Mouse (Mus musculus) liver, adult 2 months (tissue): ENCODE results near the gene Ldb3. TPM values are rescaled to one million over a fixed set of nuclear protein-coding genes. Genes with fewer than 3 reads are reported as not detected.

Experiments
- DNase-seq: peaks from one replicate; pipeline ENCODE4 v3.0.0-alpha.2; 2011; ENCODE audit warnings: low read depth, low spot score; ENCODE audit errors: extremely low read depth
- H3K27ac ChIP-seq: fragments of 200-500 bp; replicated peaks from 2 replicates; pipeline ENCODE4 v1.5.1; 2012; ENCODE audit warnings: low read depth, mild to moderate bottlenecking, control low read depth, inconsistent platforms, low read length; ENCODE audit not compliant: insufficient read depth
- H3K27me3 ChIP-seq: fragments of 200-500 bp; 2 replicates; pipeline ENCODE4 v1.6.1; 2012; ENCODE audit warnings: mild to moderate bottlenecking, moderate library complexity, low read length, inconsistent platforms; ENCODE audit not compliant: control insufficient read depth, insufficient read depth
- H3K36me3 ChIP-seq: fragments of 200-500 bp; 2 replicates; pipeline ENCODE4 v1.6.1; 2012; ENCODE audit warnings: low read length, inconsistent platforms; ENCODE audit not compliant: control insufficient read depth, insufficient read depth
- H3K4me1 ChIP-seq: fragments of 200-500 bp; 2 replicates; pipeline ENCODE4 v1.6.1; 2011; ENCODE audit warnings: low read length; ENCODE audit not compliant: control insufficient read depth, insufficient read depth
- H3K4me3 ChIP-seq: fragments of 200-500 bp; 2 replicates; pipeline ENCODE4 v1.5.1; 2011; ENCODE audit warnings: low read depth, mild to moderate bottlenecking, control low read depth, low read length, moderate library complexity; ENCODE audit not compliant: insufficient read depth
- H3K79me2 ChIP-seq: fragments of 200-500 bp; 2 replicates; pipeline ENCODE4 v1.6.1; 2012; ENCODE audit warnings: inconsistent platforms, mild to moderate bottlenecking, low read length, moderate library complexity; ENCODE audit not compliant: control insufficient read depth, insufficient read depth
- H3K9ac ChIP-seq: fragments of 200-500 bp; 2 replicates; pipeline ENCODE4 v1.6.1; 2012; ENCODE audit warnings: low read depth, mild to moderate bottlenecking, control low read depth, inconsistent platforms, low read length
- CTCF ChIP-seq: fragments of 200-500 bp; IDR thresholded peaks from 2 replicates; pipeline ENCODE4 v1.5.1; 2011; ENCODE audit warnings: low read depth, low read length, control low read depth
- POLR2A ChIP-seq: fragments of 200-500 bp; IDR thresholded peaks from 2 replicates; pipeline ENCODE4 v1.6.1; 2011; ENCODE audit warnings: low read length, control low read depth; ENCODE audit not compliant: insufficient read depth; ENCODE audit errors: extremely low read depth
- WGBS: fragments of 180-500 bp; shearing (Covaris S2); methylation state at CpG from one replicate; pipeline ENCODE4 v1.1.7; 2018; 5-methylcytosine and 5-hydroxymethylcytosine counted together
- polyA plus RNA-seq: library from polyadenylated mRNA; depleted of rRNA; stranded (reverse); fragments of >200 nt; gene quantifications from 2 replicates; pipeline ENCODE4 v1.2.3, GENCODE M21; 2012
- total RNA-seq: library from RNA; depleted of rRNA; stranded (reverse); fragments of >200 nt; gene quantifications from 2 replicates; pipeline ENCODE4 v1.2.3, GENCODE M21; 2014

The Ldb3 gene
- total and polyA plus RNA-seq, 2 experiments = 0.06 to 0.18 TPM

DNA sequence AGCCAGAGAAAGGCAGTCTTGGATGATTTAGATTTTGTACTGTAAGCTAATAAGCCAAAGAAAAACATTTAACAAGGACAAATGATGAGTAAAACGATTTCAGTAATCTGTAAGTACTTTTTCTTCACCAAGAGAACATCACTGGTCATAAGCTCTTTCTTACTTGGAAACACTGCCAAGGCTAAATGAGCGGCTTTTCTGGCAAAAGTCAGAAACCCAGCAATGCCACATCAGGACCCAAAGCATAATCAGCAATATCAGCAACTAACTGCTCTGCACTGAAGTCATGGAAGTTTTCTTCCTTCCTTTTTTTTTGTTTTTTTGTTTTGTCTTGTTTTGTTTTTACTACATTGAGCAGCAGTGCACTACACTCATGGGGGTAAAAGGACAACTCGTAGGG is 91.1 kb downstream of the Ldb3 start:
- no peaks in the 10 kb centered on the region for H3K36me3 ChIP-seq
- DNase-seq = no peak
- H3K27ac ChIP-seq = no peak overlapping the region
- peaks cover 23% of the 10 kb centered on the region for H3K4me1 ChIP-seq
- TF ChIP-seq CTCF = no peak
- TF ChIP-seq POLR2A = no peak
- H3K4me3 ChIP-seq = no peak overlapping the region
- WGBS = 30% methylated on average over 3 of the region's 3 CpGs
- H3K27me3 ChIP-seq = no peaks in the 10 kb centered on the region
- peaks cover 41% of the 10 kb centered on the region for H3K79me2 ChIP-seq
- no peak overlapping the region for H3K9ac ChIP-seq

- no peak for TF ChIP-seq POLR2A
- no peak for TF ChIP-seq CTCF
- Histone ChIP-seq H3K79me2 (peaks cover 35% of the 10 kb centered on the region), H3K27ac (no peak overlapping the region), H3K9ac (no peak overlapping the region), H3K4me1 (peaks cover 26% of the 10 kb centered on the region), H3K36me3 (no peaks in the 10 kb centered on the region), H3K27me3 (no peaks in the 10 kb centered on the region), H3K4me3 (no peak overlapping the region)
- 54% methylated on average over 3 of the region's 3 CpGs for WGBS
- no peak for DNase-seq
Observed at GRCm38 (mm10) chr14:34493682-34494081, 94.8 kb downstream of the Ldb3 start.

DNA sequence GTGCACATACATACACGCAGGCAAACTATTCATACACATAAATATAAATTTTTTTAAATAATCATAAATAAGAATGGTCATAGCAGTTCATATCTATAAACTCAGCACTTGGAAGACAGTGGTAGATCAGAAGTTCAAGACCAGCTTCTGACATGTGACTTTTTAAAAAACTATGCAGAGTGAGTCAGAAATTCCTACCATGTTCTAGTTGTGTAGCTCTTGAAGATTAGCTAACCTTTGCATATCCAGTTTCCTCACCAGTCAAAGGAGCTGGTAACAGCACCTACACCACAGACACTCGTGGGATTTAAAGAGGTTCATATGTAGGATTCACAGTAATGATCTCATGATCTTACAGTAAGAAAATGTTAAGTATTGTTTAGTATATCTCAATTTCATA is 95.8 kb downstream of the Ldb3 start:
- 80% methylated on average over 2 of the region's 2 CpGs for whole genome bisulfite sequencing
- no peak for TF ChIP-seq POLR2A
- peaks cover 34% of the 10 kb centered on the region for H3K4me1 ChIP-seq
- H3K79me2 ChIP-seq = peaks cover 33% of the 10 kb centered on the region
- no peaks in the 10 kb centered on the region for H3K36me3 ChIP-seq
- H3K9ac ChIP-seq = no peak overlapping the region
- DNase-seq = no peak
- no peaks in the 10 kb centered on the region for H3K27me3 ChIP-seq
- no peak overlapping the region for H3K4me3 ChIP-seq
- H3K27ac ChIP-seq = no peak overlapping the region

- Histone ChIP-seq H3K4me3 (no peak overlapping the region), H3K79me2 (peaks cover 28% of the 10 kb centered on the region), H3K36me3 (no peaks in the 10 kb centered on the region), H3K9ac (no peak overlapping the region), H3K4me1 (peaks cover 34% of the 10 kb centered on the region), H3K27ac (no peak overlapping the region), H3K27me3 (no peaks in the 10 kb centered on the region)
- no peak for DNase-seq
- 11% methylated on average over 1 of the region's 1 CpGs for WGBS
- TF ChIP-seq POLR2A = no peak
- TF ChIP-seq CTCF = no peak
Observed at GRCm38 (mm10) chr14:34490965-34491364, 97.5 kb downstream of the Ldb3 start.

DNA sequence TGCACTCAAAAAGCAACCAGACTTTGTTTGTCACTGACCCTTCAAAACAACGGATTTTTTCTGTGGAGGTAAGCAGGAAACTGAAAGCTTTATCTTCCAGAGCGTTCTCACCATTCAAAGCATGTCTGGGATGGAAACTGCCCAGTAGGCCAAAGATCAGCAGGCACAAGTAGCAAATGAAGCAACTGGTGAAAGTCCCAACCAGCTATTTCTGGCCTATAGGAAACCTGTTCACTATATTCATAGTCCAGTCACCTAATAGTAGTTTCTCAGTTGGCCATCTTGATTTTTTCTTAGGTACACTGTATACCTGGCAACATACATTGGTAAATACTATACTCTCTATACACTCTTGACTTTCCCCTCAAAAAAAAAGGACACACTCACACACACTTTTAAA is 98.6 kb downstream of the Ldb3 start:
- DNase-seq = peak; percentile 95

GRCm38 (mm10) chr14:34486169-34486568 is 102.3 kb downstream of the Ldb3 start:
- no peak for DNase-seq
- Histone ChIP-seq H3K27ac (no peak overlapping the region), H3K79me2 (peaks cover 21% of the 10 kb centered on the region), H3K4me3 (no peak overlapping the region), H3K27me3 (no peaks in the 10 kb centered on the region), H3K4me1 (peaks cover 32% of the 10 kb centered on the region), H3K36me3 (no peaks in the 10 kb centered on the region), H3K9ac (no peak overlapping the region)
- TF ChIP-seq POLR2A (no peak), CTCF (no peak; the same call in 1 of the 2 replicates)
- WGBS = 63% methylated on average over 8 of the region's 8 CpGs

More for the DNA sequence above, 98.6 kb downstream of the Ldb3 start:
- Histone ChIP-seq H3K27me3 (no peaks in the 10 kb centered on the region), H3K36me3 (no peaks in the 10 kb centered on the region), H3K4me3 (no peak overlapping the region), H3K79me2 (peaks cover 30% of the 10 kb centered on the region), H3K27ac (peak overlapping the region; percentile 92), H3K9ac (no peak overlapping the region), H3K4me1 (peaks cover 35% of the 10 kb centered on the region)
- no peak for TF ChIP-seq CTCF
- TF ChIP-seq POLR2A = no peak
- 6% methylated on average over 2 of the region's 2 CpGs for WGBS
